Mouse (Mus musculus) brain, embryonic 14.5 days (tissue): ENCODE measurements around the gene Adam8. TPM values are rescaled to one million over a fixed set of nuclear protein-coding genes. Genes with fewer than 3 reads are reported as not detected.

Experiments
- DNase-seq: peaks from one replicate; pipeline ENCODE4 v3.0.0-alpha.2; 2011; ENCODE audit warnings: low read depth
- CTCF ChIP-seq: fragments of 200-500 bp; IDR thresholded peaks from 2 replicates; pipeline ENCODE4 v1.5.1; 2012; ENCODE audit warnings: inconsistent platforms, mild to moderate bottlenecking, moderate library complexity, borderline replicate concordance; ENCODE audit not compliant: insufficient read depth, insufficient read length; ENCODE audit errors: extremely low read depth
- POLR2A ChIP-seq: fragments of 200-500 bp; IDR thresholded peaks from 2 replicates; pipeline ENCODE4 v1.6.1; 2012; ENCODE audit warnings: mild to moderate bottlenecking, inconsistent platforms, borderline replicate concordance; ENCODE audit not compliant: poor library complexity, insufficient read depth, insufficient read length, severe bottlenecking; ENCODE audit errors: extremely low read depth
- polyA plus RNA-seq: library from polyadenylated mRNA; depleted of rRNA; stranded (reverse); fragments of >200 nt; gene quantifications from 2 replicates; pipeline ENCODE4 v1.2.3, GENCODE M21; 2012

Adam8 gene
- polyA plus RNA-seq, 1 experiment = 12.7 TPM

DNA sequence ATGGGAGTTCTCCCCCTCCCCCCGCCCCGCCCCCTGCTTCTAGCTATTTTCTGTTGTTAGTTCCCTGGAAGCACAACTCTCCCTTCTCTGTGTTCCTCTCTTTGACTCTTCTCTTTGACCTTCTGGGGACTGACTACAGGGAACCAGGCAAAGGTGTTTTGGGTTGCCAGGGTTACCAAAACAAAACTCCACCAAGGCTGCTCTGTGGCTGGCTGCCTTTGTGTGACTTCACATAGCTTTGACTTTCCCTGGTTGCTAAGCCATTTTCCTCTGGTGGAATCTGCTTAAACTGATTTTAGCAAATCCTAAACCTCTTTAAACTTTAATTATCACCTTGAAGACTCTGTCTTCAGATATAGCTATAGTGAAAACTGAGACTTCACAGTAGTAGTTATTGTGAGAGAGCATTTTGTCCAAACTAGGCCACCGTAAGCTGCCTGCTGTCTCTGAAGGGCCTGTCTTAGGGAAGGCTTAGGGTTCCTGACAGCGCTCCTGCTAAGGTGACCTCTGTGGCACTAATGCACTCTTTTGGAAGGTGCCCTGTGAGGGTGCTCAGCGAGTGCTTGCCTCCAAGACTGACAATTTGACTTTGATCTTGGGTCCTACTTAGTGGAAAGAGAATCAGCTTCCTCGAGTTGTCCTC is 40.2 kb downstream of the Adam8 start:
- no peak for DNase-seq
- no peak for TF ChIP-seq CTCF
- TF ChIP-seq POLR2A = no peak

DNA sequence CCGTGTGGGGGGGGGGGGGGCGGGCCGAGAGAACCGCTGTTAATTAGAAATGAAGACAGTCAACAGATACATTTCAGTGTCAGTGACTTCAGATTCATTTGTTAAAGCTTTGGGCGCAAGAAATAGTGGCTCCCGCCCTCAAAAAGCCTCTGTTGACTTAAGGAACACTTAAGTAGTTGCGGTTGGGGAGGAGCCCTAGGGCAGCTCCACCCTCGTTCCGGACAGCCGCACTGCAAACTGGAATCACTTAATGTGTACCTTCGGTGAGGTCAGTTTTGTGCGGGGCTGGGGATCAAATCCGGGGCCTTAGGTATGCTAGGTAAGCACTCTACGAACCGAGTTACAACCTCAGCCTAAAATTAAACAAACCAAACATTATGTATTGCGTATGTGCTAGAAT is 41.3 kb downstream of the Adam8 start:
- no peak for DNase-seq
- TF ChIP-seq POLR2A = no peak
- no peak for TF ChIP-seq CTCF

DNA sequence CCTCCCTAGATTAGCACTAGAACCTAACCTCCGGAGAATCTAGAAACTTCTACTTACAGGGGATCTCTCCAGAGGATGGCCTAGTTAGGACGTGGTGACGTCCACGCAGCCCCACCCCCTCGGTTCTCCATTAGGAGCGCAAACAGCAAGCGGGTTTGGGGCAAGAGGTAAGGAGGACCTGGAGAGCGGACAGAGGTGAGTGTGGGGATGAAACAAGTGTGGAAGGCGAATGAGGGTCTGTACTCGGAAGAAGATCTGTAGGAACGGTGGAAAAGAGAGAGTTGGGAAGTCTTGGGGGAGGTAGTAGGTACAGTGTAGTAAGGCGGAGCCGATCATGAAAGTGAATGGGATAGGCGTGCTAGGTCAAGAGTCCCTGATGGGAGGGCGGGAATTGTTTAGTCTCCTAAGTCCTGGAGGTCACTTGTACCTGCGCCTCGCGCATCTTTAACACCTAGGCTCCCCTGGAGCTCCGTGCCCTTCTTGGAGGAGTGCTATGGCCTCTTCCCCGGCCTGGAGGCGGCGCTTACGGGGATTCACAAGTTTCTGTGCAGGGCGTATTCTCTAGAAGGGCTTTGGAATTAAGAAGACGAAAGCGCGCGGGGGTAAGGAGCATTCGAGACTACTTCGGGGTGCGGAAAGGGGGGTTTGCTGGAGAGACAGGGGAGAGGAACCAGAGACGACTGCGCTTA is 41.9 kb downstream of the Adam8 start:
- TF ChIP-seq CTCF (no peak), POLR2A (no peak)
- DNase-seq = peak; percentile 45

DNA sequence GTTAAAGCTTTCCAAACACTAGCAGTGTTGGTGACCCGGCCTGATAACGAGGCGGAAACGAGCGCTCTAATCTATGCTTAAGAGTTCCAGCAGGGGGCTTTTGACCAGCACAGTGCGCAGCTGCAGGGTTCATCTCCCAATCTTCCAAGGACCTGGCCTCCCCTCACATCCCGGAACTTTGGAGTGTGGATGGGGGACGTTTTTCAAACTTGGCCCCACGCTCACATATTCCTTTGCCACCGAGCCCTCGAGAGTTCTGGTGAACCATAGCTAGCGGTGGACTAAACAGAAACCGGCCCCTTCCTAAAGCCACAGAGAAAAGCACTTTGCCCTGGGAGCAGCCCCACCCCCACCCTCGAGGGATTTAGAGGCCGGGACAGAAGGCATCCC is 42.5 kb downstream of the Adam8 start:
- DNase-seq = peak; percentile 50
- TF ChIP-seq POLR2A = no peak
- peak; percentile 57 for TF ChIP-seq CTCF

DNA sequence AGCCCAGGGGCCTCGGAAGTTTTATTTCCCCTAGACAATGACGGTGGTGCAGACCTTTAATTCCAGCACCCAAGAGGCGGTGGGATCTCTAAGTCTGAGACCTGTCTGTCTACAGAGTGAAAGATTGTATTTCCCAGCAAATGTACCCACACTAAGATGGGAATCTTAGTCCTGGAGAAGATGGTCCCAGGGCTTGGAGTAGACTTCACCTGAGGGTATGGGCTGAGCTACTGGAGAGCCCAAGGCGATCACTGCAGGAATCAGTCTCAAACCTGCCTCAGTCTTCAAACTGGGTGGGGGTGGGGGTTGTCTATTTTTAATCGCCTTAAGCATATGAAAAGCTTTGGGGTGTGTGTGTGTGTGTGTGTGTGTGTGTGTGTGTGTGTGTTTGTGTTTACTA is 46.3 kb downstream of the Adam8 start:
- TF ChIP-seq CTCF = no peak
- no peak for TF ChIP-seq POLR2A

DNA sequence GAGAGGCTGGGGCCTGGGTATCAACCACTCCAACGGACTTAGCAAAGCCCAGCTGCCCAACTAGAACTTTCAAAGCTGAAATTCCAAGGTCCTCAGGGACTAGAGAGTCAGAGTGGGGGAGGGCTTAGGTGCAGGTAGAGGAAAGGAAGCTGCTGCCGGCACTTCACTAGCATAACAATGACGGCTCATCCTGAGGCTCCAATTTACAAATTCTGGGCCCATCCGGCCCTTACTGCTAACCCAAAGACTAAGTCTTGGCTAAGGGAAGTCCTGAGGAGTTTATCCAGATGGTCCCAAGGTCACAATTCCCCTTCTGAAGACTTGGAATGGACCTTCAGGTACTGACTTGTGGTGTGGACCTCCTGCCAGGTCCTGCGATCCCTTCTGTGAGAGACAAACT is 46.8 kb downstream of the Adam8 start:
- TF ChIP-seq POLR2A = no peak
- TF ChIP-seq CTCF = no peak
- DNase-seq = no peak

More for the DNA sequence above, 46.3 kb downstream of the Adam8 start:
- DNase-seq = no peak

DNA sequence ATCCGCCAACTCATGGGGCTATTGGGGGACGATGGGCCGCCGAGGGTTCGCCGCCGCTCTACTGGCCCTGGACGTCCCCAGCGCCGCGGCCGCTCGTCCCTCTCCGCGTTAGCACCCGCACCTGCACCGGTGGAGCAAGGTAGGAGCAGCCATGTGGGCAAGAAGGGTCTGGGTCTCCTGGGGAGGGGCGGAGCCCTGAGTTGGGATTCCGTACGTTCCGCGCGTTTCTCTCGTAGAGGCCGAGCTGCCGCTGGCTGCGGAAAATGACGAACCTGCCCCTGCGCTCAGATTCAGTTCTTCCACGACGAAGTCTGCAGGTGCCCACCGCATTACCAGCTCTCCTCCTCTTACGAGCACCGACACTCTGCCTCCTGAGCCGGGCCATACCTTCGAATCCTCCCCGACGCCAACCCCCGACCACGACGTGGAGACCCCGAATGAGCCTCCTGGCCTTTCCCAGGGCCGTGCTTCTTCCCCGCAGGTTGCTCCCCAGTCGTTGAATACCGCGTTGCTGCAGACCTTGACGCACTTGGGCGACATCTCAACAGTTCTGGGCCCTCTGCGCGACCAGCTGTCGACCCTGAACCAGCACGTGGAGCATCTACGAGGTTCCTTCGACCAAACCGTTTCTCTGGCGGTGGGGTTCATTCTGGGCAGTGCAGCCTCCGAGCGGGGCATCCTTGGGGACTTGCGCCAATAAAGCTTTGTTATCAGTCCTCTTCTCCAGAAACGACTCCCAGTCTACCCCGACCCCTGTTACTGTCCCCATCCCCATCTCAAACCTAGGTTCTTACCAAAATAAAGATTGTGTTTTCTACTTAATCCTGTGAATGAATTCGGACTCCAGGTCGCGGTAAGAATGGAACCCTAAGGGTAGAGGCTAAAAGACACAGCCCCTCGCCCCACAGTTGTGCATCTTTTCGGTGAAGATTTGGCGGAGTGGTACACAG is 47.8 kb downstream of the Adam8 start:
- no peak for DNase-seq
- TF ChIP-seq POLR2A = no peak
- TF ChIP-seq CTCF = no peak

DNA sequence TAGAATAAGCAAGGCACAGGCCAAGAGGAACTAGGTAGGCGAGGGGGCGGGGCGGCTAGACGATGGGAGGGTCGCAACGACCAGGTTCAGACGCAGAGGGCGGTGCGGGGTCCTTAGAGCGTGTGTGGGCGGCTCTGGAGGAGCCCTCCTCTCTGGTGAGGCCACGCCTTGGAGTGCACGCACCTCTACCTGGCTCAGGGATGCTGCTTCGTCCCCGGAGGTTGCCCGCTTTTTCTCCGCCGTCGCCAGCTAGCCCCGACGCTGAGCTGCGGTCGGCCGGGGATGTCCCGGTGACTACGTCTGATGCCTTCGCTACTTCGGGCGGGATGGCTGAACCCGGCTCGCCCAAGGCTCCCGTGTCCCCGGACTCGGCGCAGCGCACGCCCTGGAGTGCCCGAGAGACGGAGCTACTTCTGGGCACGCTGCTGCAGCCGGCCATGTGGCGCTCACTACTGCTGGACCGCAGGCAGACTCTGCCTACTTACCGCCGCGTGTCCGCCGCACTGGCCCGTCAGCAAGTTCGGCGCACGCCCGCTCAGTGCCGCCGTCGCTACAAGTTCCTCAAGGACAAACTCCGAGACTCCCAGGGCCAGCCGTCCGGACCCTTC is 48.6 kb downstream of the Adam8 start, which contains the start of gene Utf1:
Gene Utf1, plus strand, starts transcription at position 116 of the 608 bp plus-strand sequence.
- TF ChIP-seq CTCF (no peak), POLR2A (no peak)
- peak; percentile 48 for DNase-seq

DNA sequence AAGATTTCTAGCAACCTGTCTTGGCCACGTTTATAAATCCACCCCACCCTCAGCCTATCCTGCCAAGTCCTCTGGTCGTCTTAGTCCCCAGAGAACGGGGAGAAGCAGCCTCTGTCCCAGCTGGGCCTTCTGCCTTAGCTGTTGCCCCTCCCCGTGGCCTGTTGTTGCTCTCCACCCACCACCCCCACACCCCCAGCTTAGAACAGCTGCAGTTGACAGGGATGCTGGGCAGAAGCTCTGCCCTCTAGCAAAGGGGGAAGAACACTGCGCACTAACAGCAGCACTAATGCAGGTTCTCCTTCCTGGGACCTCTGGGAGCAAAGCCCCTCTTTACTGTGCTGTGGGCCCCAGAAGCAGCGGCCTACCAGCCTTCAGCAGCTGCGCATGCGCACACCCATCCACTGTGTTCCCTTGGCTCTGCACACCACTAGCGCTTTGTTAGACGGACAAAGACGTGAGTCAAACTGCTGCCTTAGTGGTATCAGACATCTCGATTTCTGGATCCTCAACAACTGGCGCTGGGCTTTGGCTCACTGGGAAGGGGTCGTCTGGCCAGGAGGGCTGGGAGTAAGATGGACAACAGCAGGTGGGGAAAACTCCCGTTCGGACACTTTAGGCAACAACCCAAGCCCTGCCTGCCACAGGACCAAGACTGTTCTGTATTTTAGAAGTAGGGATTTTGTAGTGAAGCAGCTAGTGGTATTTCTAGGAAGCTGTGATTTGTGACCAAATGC is 51.7 kb downstream of the Adam8 start:
- DNase-seq = no peak

DNA sequence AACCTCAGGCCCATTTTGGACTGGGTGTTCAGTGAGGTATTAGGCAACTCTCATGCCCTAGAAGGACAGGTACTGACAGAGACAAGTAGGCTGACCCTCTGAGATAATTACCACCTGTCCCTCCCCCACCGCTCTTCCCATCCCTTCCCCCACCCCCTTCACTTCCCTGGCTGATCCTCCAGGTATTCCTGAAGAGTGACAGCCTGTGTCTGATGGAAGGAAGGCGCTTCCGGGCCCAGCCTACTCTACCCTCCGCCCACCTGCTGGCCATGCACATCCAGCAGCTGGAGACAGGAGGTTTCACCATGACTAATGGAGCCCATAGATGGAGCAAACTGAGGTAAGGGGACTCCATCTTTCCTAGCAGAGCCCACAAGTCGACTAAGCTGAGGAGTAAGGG is 54.6 kb downstream of the Adam8 start:
- TF ChIP-seq POLR2A = no peak
- no peak for TF ChIP-seq CTCF
- no peak for DNase-seq

More for the DNA sequence above, 51.7 kb downstream of the Adam8 start:
- TF ChIP-seq CTCF = no peak
- TF ChIP-seq POLR2A = no peak

DNA sequence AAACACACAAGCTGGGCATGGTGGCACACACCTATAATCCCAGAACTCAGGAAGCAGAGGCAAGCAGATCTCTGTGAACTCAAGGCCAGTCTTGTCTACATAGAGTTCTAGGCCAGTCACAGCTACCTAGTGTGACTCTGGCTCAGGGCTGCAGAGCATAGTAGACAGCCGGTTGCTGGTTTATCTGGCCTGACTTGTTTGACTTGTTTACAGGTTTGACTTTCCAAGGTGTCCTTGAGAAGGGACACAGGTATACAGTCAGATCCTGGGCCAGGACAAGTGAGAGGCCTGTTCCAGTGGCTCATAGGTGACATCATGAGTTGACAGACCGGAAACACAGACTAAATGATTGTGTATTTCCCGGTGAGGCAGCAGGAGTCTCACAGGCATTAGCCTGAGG is 55.2 kb downstream of the Adam8 start:
- TF ChIP-seq POLR2A (no peak), CTCF (no peak)
- no peak for DNase-seq
